Mouse (Mus musculus) urinary bladder, postnatal 14 days (tissue): ENCODE data around the gene Abcc12.
A peak's percentile ranks its signal among the peaks of the same experiment; 100 is the strongest.

Source experiments
- DNase-seq: peaks from one replicate; pipeline ENCODE4 v3.0.0; 2021; ENCODE audit warnings: low spot score

Abcc12 gene

GRCm38 (mm10) chr8:86578076-86578475 lies 2.4 kb downstream of the Abcc12 start:
- DNase-seq: peak; percentile 14

DNA sequence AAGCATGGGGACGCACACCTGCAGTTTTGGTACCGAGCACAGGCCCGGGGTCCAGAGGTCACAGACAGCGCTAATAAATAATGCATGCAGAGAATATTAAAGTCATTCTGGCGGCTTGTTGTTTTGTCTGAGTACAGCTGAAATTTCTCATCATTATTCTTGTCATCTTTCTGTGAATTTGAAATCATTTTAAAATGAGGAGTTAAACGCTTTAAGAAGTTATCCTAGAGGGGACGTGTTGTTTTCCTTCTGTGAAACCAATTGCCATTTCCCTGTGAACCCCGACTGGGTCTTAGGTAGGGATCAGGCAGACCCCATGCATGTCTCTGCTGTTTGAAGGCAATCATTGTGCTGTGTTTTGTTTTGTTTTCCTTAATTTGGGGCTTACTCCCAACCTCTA lies 2.9 kb downstream of the Abcc12 start:
- DNase-seq: no peak

- DNase-seq: no peak
These were observed 16.8 kb downstream of the Abcc12 start for GRCm38 (mm10) chr8:86563674-86564073.

DNA sequence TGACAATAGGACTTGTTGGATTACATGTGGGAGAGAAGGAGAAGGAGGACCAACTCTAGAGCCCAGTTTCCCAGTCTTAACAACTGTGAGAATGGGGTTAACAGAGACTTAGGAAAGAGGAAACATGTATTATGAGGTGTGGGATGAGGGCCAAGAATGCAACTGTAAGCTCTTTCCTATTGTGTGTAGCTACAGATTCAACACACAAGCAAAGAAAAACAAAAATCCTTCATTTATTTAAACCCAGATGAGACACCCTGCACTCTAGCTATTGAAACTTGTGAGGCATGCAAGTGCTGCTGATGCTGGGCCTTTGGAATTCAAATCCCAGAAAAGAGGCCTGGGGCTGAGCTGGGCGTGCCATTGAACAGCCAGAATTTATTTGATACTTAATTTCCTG lies 18.7 kb downstream of the Abcc12 start:
- DNase-seq: no peak

GRCm38 (mm10) chr8:86560688-86561065 lies 19.8 kb downstream of the Abcc12 start:
- DNase-seq: no peak

GRCm38 (mm10) chr8:86559947-86560687 lies 20.4 kb downstream of the Abcc12 start:
- DNase-seq: no peak

DNA sequence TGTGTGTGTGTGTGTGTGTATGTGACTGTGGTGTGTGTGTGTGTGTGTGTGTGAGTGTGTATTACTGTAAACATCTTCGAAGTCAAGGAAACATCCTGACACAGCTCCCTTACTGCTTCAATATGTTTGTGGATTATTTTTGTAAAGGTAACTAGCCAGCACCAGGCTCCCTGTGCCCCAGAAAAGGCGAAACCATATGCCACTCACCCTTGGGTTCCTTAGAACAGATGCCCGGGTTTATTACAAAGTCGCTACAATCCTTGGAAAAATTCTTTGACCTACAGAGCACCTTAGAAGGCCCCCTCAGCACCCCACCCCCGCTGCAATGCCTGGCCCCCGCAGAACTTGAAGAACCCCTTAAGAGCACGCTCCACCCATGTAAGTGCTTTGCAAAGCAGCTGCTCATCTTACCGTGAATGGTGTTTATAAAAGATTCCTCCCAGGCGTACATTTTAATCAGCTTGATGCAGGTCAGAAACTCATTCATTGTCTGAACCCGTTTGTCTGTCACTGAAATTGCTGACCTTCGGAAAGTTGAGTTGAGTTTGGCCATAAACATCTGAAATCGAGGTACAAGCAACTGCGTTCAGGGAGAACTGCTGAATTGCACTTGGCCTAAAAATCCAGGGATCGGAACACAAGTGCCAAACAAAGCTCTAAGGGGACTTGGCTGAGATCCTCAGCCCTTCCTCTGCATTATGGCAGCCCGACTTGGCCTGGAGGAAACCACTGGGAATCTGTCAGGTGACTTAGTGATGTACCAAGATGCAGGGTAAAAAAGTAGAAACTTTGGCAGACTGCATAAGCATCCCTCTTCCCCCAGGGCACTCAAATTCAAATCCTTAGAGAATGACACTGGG lies 23.1 kb downstream of the Abcc12 start:
- DNase-seq: no peak

- no peak for DNase-seq
These were observed 24.9 kb downstream of the Abcc12 start for GRCm38 (mm10) chr8:86555564-86555963.

DNA sequence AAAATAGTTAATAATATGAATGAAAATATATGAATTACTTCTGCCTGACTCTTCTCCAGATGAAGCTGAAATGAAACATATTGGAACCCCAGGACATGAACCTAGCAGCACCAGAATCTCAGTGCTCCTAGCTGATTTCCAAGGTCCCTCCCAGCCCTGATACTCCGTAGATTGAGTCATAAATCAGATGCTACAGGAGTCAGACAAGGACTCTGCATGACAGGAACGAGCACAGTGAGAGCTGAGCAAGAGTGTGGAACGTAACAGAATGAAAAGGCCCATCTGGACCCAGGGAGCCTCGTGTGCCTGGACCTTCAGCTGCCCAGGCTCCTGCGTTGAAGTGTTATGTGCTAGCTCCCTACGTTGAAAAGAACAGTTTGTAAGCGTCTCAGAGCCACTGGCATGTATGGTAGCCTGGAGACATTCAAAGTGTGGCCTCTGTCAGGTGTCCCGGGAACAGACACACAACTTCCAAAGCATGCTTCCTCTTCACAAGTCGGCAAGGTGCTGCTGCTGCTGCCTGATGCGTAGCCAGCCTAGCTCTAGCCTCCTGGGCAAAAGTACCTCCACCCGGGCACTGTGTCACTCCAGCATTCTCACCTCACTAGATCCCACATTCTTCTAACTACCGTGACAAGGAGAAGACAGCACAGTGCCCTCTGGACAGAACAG lies 26.1 kb downstream of the Abcc12 start:
- DNase-seq: no peak

- no peak for DNase-seq
These were observed 30.0 kb downstream of the Abcc12 start for GRCm38 (mm10) chr8:86550516-86550915.

DNA sequence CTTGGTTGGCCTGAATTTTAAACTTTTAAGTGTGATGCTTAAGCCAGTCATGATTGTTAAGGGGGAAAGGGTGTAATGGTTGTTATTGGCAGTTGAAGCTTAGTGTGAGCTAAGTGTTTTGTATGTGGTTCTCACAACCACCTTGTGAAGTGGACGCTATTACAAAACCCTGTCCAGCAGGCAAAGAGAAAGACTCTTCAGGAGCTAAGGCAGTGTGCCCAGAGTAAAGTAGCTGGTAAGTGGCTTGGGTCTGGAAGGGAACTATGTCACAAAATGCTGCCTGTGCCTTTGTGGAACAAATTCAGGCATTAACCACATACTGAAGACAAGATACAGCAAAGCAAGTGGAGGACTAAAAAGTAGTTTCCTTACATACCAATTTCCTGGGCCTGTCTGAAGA lies 34.5 kb downstream of the Abcc12 start:
- DNase-seq: no peak

GRCm38 (mm10) chr8:86540906-86541305 lies 39.6 kb downstream of the Abcc12 start:
- no peak for DNase-seq

DNA sequence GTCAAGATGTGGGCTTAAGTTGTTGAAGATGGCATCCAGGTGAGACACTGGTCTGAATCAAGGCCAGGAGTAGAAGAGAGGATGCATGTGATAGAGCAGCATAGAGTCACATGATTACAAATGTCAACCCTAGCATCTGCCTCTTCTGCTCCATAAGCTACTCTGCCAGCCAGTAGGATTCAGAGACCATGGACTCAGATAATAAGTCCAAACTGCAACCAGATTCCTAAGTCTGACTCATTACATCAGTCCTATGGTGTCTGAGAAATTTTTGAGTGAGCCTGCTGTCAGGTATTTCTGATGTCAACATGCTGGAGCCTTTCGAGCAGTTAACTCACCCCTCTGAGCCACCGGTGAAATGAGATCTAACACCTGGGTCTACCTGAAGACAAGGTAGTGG lies 40.1 kb downstream of the Abcc12 start:
- DNase-seq: no peak

DNA sequence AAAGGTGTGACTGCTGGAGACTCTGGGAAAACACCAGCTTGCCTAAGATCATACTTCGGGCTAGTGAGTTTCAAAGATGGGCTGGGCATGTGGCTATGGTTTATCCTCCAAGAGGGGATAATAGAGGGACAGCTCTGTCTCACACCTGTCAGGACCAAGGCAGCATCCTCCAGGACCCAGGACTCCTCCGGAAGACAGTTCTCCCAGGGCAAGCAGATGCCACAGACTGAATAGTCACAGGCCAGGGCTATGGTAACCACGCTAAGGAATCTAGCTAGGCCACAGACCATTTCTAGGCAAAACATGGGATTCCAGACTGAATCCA lies 43.9 kb downstream of the Abcc12 start:
- DNase-seq: no peak

DNA sequence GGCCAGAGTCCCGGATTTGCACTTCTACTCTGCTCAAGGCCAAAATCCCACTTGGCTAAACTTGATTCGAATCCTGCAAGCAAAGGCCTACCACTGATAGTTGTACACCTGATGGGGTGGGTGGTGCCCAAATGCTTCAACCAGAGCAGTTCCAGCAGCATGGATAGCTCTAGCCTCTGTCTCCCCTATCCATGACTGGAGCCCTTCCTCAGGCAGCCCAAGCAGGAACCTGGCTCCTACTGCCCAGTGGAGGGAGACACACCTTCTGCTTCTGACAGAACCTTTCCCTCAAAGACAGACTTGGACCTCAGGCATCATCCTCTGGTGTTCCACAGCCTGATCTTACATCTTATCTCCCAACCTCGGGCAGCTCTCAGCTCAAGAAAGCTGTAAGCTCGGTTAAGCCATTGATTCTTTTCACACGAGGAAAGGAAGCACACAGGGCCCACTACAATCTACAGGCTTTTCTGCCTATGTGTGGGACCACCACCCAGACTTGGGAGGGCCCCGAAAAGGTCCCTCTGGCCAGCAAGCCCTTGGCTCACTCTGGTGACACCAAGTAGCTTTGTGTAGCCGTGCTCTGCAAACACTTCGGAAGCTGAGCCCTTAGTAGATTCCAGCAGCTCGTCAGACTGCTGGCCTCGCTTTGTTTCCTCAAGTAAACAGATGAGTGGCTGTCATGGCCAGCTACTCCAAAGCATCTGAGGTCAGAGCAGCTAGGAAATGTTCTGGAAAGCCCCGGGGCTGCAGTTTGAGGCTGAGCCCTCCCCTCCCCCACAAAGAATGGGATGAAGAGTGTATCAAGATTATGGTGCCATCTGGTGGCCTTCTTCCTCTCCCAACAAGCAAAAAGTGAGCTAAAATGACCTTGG lies 44.5 kb downstream of the Abcc12 start:
- peak; percentile 71 for DNase-seq

DNA sequence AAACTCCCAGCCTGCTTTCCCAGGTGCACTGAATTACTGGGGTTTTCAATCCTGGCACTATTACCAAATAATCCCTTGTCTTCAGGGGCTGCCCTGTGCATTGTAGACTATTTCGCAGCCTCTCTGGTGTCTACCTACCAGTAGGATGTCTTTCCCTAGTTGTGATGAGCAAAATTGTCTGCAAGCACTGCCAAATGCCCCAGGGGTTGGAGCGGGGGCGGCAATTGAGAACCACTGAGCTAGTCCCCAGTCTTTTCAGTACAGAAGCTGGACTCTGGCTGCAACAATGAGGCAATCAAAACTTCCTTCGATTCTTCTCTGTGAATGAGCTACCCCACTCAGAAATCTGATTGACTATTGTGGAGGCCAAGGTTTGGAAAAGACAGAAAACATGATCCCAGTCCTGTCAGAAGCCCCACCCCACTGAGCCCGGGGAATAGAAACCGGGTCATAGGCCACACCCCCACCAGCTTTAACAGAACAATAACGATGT lies 45.4 kb downstream of the Abcc12 start:
- no peak for DNase-seq

- no peak for DNase-seq
These were observed 50.8 kb downstream of the Abcc12 start for GRCm38 (mm10) chr8:86529714-86530113.

- no peak for DNase-seq
These were observed 53.0 kb downstream of the Abcc12 start for GRCm38 (mm10) chr8:86527336-86528029.

DNA sequence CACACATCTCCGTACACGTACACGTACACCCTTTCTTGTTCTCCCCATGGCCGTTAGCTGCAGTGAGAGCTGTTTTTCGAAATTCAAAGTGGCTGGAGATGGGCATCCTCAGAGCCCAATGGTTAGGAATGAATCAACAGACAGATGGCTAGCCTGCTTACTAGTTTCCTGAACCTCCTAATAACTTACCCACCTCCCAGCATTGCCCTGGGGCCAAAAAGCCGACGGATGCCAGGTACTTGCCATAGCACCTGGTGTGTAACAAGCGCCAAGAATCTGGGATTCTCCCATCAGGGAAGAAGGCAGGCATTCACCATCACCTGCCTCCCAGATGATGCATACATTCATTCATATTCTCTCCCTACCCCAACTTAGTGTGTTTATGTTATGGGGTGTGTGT lies 53.7 kb downstream of the Abcc12 start:
- no peak for DNase-seq

DNA sequence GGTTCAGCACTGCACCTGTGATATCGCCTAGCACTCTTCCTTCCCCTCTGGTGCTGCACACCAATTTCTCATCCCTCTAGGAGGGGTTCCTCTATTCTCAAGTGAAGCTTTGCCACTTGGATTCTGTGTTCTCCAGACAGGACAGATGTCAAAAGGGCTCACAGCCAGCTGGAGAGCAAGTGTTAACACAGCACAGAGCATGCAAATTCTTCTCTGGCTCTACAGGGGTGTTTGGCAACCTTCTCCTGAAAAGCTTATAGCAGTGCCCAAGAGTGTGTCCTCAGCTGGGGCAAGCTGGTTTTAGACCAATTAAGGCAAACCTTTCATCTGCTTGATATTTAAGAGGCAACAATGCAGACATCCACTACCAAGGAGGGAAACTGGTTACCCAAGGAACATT lies 66.3 kb downstream of the Abcc12 start:
- no peak for DNase-seq

DNA sequence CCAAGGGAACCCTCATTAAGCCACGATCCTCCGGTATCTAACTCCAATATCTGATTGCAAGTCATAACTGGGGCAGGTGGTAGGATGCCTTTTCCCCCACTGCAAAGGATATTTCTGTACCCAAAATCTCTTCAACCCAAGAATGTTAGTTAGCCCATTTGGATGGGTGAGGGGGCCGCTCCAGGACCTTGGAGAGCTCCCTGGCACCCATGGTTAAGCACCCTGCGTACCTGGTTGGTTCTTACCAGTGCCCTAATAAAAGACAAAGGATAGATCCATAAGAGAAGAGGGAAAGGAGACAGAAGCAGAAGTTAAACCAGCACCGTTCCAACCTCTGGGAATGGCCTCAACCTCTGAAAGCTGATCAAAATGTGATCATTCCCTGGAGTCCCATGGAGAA lies 67.6 kb downstream of the Abcc12 start:
- DNase-seq: no peak
